Mouse (Mus musculus) layer of hippocampus, postnatal 14 days (tissue): ENCODE results near the gene Ptpre. TPM values are rescaled to one million over a fixed set of nuclear protein-coding genes. Genes with fewer than 3 reads are reported as not detected.
A peak's percentile ranks its signal among the peaks of the same experiment; 100 is the strongest.
"Not testable (repeated sequence)": the region's sequence is repeated elsewhere in the genome, so short reads cannot be mapped to it uniquely, and the experiment has no call there.

Experiments
- DNase-seq, 2 experiments: peaks; one replicate each; pipeline ENCODE4 v3.0.0; 2021 to 2022; ENCODE audit warnings: low spot score in 2 of 2, mixed read lengths in 1 of 2
- total RNA-seq, 2 experiments: library from RNA; stranded (reverse); gene quantifications; 2 replicates each; pipeline ENCODE4 v1.2.3; 2021

Gene Ptpre
- total RNA-seq, 2 experiments from 2014 or later: 55.2 to 55.7 TPM

DNA sequence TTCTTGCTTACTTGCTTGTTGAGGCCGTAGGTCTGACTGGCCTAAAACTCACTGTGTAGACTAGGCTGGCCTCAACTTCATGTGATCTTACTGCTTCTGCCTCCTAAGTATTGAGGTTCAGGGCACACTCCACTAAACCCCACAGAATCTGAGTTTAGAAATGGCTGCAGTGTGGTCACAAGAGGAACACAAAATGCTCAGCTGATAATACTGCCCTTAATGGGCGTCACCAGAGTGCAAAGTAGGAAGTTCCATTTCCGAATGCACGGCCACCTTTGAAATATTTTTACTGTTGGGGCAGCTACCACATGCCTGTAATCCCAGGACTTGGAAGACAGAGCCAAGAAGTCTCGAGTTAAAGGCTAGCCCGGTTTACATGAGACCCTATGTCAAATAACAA lies 65.0 kb downstream of the Ptpre start:
- no peak for DNase-seq

DNA sequence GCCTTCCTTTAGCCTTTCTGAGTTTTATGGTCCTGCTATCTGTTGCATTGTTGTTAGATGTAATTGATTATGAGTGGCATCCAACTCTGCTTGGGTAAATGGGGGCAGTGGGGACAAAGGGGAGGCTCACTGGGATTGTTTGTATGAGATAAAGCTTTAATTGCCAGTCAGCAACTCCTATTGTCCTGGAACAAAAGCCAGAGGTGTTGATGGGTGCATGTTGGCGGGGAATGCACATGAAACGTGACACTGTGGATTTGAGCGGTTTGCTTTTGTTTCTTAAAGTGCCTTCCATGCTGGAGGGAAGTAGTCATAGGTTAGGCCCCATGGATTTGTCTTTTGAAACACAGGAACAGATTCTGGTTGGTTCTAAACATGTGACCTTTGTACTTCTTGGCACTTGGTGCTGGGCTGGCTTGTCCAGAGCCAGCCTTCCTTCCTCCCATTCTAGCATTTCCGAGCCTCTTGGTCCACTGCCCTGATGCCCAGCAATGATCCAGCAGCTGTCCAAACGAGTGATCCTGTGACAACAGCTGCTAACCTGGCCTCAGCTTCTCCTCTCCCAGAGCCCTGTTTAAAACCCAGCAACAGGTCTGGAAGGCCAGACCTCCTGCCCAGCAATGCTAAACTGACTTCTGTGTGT lies 65.7 kb downstream of the Ptpre start:
- DNase-seq: no peak

- no peak for DNase-seq
These were observed 67.9 kb downstream of the Ptpre start for GRCm38 (mm10) chr7:135605002-135605803.

DNA sequence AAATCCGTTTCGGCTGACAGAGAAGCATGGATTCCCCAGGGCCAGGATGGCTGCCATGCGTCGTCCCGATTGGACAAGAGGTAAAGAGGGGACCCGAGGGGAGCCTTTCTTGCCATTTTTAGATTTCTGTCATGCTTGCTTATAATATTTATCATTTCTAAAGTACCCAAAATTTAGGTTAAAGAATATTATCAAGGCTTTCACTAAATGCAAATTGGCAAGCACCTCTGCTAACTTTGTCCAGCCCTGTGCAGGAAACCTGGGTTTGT lies 68.5 kb downstream of the Ptpre start:
- DNase-seq: no peak

GRCm38 (mm10) chr7:135608208-135608607 lies 70.9 kb downstream of the Ptpre start:
- DNase-seq: no peak

GRCm38 (mm10) chr7:135609028-135609427 lies 71.7 kb downstream of the Ptpre start:
- no peak for DNase-seq

GRCm38 (mm10) chr7:135609655-135610054 lies 72.4 kb downstream of the Ptpre start:
- no peak for DNase-seq

DNA sequence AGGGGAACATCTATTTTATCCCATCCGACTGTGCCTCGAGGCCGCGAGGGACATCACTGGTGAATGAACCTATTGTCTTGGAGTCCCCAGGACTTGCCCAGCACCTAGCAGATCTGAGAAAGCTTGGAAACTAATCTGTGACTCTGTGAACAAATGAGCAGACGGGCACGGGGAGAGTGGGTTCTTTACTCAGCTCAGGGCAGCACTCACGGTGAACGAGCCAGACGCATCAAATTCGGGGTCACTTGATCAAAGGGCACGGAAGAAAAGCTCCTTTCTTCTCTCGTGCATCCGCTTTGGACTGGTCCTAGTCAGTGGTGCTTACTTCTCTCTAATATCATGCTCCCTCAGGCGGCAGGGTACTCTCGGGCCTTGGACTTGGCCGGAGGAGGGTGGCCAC lies 75.0 kb downstream of the Ptpre start:
- no peak for DNase-seq

- no peak for DNase-seq
These were observed 75.5 kb downstream of the Ptpre start for GRCm38 (mm10) chr7:135612801-135613200.

DNA sequence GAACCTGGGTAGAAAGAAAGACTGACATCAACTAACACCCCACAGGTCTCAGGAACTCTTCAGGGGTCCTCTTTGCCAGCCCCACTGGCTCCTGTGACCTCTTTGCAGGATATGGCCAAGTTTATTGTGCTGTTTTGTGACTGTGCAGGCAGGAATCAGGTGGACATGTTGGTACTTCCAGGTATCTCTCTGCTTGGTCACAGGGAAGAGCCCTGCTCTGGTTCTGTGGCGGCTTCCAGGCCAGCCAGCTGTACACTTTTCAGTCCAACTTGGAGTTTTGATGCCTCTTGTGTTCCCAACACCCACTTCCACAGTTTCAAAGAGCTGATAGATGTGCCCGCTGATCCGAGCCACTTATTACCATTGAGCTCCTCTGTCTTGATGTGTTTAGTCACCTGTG lies 76.1 kb downstream of the Ptpre start:
- no peak for DNase-seq

GRCm38 (mm10) chr7:135614892-135615291 lies 77.6 kb downstream of the Ptpre start:
- DNase-seq: no peak

- DNase-seq: not testable (repeated sequence)
These were observed 79.2 kb downstream of the Ptpre start for GRCm38 (mm10) chr7:135616479-135616878.

DNA sequence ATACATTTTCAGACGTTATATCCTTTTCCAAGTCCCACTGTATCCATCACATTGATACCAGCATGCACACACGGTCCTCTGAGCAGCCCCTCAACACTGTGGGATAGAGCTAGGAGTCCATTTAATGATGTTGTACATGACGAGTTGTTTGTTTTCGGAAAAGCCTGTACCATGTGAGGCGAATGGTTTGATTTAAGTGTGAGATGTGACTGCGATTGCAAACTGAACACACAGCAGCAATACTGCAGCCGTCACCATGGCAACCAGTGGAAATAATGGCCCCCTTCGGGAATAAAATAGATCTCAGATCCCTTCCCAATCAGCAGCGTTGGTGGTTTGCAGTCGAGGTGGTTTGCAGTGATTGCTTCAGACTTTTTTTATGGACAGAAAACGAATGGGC lies 80.5 kb downstream of the Ptpre start:
- DNase-seq: peak in 1 of 2 experiments; percentile 61

DNA sequence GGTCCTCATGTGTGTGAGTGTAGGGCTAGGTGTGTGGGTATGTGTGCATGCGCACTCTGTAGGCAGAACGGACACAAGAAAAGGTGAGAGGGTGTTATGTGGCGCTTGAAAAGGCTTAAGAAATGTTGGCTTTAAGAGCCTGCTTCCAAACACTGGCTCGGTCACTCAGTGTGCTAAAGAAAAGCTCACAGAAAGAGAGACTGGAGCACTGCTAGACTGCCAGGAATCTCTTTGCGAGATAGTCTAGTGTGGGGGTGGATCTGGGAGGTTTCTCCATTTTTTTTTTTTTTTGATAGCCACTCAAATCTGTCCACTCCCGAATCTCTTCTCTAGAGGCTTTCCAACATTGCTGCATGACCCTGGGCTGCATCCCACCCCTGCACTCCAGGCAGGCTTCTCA lies 84.4 kb downstream of the Ptpre start:
- DNase-seq: no peak

- no peak for DNase-seq
These were observed 85.0 kb downstream of the Ptpre start for GRCm38 (mm10) chr7:135622241-135622640.

DNA sequence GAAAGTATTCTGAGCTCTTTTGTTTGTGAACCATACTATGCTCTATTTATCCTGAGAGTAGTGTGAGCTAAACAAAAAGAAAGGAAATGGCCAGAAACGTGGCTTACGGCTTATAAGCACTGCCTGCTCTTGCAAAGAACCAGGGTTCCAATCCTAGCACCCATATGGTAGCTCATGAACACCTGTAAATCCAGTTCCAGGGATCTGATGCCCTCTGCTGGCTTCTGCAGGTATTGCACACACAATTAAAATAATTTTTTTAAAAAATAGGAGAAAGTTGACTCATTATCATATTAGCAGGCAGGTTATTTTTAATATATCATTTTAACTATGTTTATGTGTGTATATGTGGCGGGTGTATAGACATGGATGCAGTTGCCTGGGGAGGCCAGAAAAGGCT lies 87.6 kb downstream of the Ptpre start:
- DNase-seq: no peak

- DNase-seq: no peak
These were observed 91.1 kb downstream of the Ptpre start for GRCm38 (mm10) chr7:135628363-135628762.

DNA sequence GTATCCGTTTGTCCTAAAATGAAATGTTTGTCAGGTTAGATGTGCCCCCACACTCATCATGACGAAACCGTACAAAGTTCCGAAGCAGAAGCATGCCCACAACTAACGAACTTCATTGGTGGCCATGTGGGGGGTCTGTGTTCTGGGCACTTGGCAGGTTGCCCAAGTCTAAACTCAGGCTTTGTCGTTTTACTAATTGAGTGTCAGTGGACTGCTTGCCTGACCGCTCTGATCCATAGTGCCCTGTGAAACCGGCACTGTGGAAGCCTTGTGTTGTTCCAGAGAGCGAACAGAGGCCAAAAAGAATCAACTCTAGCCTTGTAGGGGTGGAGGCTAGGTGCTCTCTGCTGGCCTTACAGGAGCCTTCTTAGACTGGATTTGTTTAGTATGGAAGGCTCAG lies 91.7 kb downstream of the Ptpre start:
- DNase-seq: no peak

- DNase-seq: peak; percentile 70 to 81
These were observed 94.7 kb downstream of the Ptpre start for GRCm38 (mm10) chr7:135631776-135632552.

GRCm38 (mm10) chr7:135632716-135633258 lies 95.5 kb downstream of the Ptpre start:
- no peak for DNase-seq

DNA sequence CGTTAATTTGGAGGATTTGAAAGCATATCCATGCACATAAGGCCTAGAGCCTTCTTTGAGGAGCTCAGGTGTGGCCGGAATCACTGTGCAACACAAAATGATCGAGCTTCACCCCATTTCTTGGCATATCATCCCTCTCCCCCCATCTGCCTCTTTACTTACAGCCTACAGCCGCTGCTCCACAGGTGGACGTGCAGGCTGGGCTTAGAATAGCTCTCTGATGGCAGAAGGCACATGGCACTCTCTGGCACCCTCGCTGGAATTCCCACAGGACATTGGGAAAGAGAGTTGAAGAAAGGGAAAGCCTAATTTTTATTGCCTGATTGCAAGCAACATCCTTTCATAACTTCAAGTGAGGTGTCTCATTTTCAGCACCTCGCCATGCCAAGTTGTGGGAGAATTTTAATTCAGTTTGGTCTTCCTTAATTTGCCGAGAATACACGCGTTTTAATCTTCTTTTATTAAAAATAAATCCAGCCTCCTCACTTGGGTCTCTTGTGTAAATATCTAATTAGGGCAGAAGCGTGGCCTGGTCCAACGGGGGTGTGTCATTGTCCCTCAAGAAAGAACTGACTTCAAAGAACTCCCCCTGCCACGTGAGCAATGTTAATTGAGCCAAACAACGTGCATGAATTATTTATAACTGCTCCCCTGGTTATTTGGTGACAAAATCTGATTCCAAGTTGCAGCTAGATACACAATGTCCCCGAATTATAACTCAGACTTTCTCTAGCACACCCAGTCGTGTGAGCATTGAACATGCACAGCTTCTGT lies 97.8 kb downstream of the Ptpre start:
- peak in 1 of 2 experiments; percentile 63 for DNase-seq
